Mouse (Mus musculus) cerebellum, postnatal 25 days (tissue): ENCODE data around the gene 4930516K23Rik.

Source experiments
- DNase-seq, 2 experiments: peaks; one replicate each; pipeline ENCODE4 v3.0.0; 2021; ENCODE audit warnings: mixed read lengths in 2 of 2

The 4930516K23Rik gene

GRCm38 (mm10) chr7:104061345-104061744 lies at the start of gene 4930516K23Rik:
Gene 4930516K23Rik (minus strand): TSS chr7:104061445.
- no peak for DNase-seq

- no peak for DNase-seq
These were observed 43.4 kb upstream of the 4930516K23Rik start, which contains the start of gene Olfr646 for GRCm38 (mm10) chr7:104104757-104104972. Gene Olfr646 (plus strand): TSS chr7:104104873.

GRCm38 (mm10) chr7:104103913-104104756 lies 42.9 kb upstream of the 4930516K23Rik start:
- no peak for DNase-seq

GRCm38 (mm10) chr7:104085365-104085764 lies 24.1 kb upstream of the 4930516K23Rik start, which contains the start of gene Olfr645:
Gene Olfr645 (minus strand): TSS chr7:104085465.
- DNase-seq: no peak

- DNase-seq: no peak
These were observed 10.5 kb upstream of the 4930516K23Rik start, which contains the start of gene Olfr644 for GRCm38 (mm10) chr7:104071769-104072168. Gene Olfr644 (minus strand): TSS chr7:104071869.

- no peak for DNase-seq
These were observed 2.0 kb downstream of the 4930516K23Rik start for GRCm38 (mm10) chr7:104059215-104059614.

GRCm38 (mm10) chr7:104052566-104052965 lies 8.7 kb downstream of the 4930516K23Rik start, which contains the start of gene Olfr642:
Gene Olfr642 (minus strand): TSS chr7:104052666.
- DNase-seq: no peak

- DNase-seq: no peak
These were observed 10.5 kb downstream of the 4930516K23Rik start for GRCm38 (mm10) chr7:104050745-104051144.

- DNase-seq: no peak
These were observed 26.1 kb downstream of the 4930516K23Rik start, which contains the start of gene Olfr641 for GRCm38 (mm10) chr7:104035145-104035544. Gene Olfr641 (plus strand): TSS chr7:104035445.

- no peak for DNase-seq
These were observed 34.3 kb downstream of the 4930516K23Rik start for GRCm38 (mm10) chr7:104026978-104027377.

- no peak for DNase-seq
These were observed 35.8 kb downstream of the 4930516K23Rik start, which contains the start of gene Olfr640 for GRCm38 (mm10) chr7:104025473-104025872. Gene Olfr640 (minus strand): TSS chr7:104025573.

GRCm38 (mm10) chr7:104021651-104022050 lies 39.6 kb downstream of the 4930516K23Rik start:
- DNase-seq: no peak

- DNase-seq: no peak
These were observed 42.3 kb downstream of the 4930516K23Rik start for GRCm38 (mm10) chr7:104018953-104019352.

- no peak for DNase-seq
These were observed 44.0 kb downstream of the 4930516K23Rik start, which contains the start of gene Olfr639 for GRCm38 (mm10) chr7:104017203-104017602. Gene Olfr639 (minus strand): TSS chr7:104017303.
